Mouse (Mus musculus) cortical plate, adult 2 months (tissue): Measurements from ENCODE around the gene Apoc2.

Source experiments
- CTCF ChIP-seq: fragments of 200-500 bp; IDR thresholded peaks from 2 replicates; pipeline ENCODE4 v1.5.1; 2011; ENCODE audit warnings: mild to moderate bottlenecking, control low read depth, low read length; ENCODE audit not compliant: insufficient read depth; ENCODE audit errors: extremely low read depth
- POLR2A ChIP-seq: fragments of 200-500 bp; IDR thresholded peaks from 2 replicates; pipeline ENCODE4 v1.6.1; 2011; ENCODE audit warnings: mild to moderate bottlenecking, low read length, control low read depth; ENCODE audit not compliant: insufficient read depth; ENCODE audit errors: extremely low read depth

- TF ChIP-seq CTCF, result no peak
- TF ChIP-seq POLR2A, result no peak
These were observed 10.3 kb downstream of the Apoc2 start for GRCm38 (mm10) chr7:19667434-19667833.
